Mouse (Mus musculus): ENCODE measurements at regions not wholly inside any gene's neighbourhood (a gene's known extent, or its start where the extent isn't known, plus 50 kb on each side); places are given as distances from the start of the nearest gene placed in this dataset.
"Not testable (repeated sequence)": the region's sequence is repeated elsewhere in the genome, so short reads cannot be mapped to it uniquely, and the experiment has no call there.

GRCm38 (mm10) chr12:20802027-20802426 is 188.2 kb upstream of the Asap2 start:
- DNase-seq, result not testable (repeated sequence)

GRCm38 (mm10) chr12:20805466-20805865 is 184.8 kb upstream of the Asap2 start:
- DNase-seq, result not testable (repeated sequence)

GRCm38 (mm10) chr12:20806681-20807080 is 183.6 kb upstream of the Asap2 start:
- DNase-seq, result no peak

GRCm38 (mm10) chr12:20813836-20814235 is 176.4 kb upstream of the Asap2 start:
- not testable (repeated sequence) for DNase-seq

GRCm38 (mm10) chr12:20815121-20815520 is 175.1 kb upstream of the Asap2 start:
- not testable (repeated sequence) for DNase-seq

- DNase-seq, result peak; percentile 76
Measured at GRCm38 (mm10) chr12:20815599-20815998, 174.7 kb upstream of the Asap2 start.

- not testable (repeated sequence) for DNase-seq
Measured at GRCm38 (mm10) chr12:20843661-20844320, 146.5 kb upstream of the Asap2 start.

- not testable (repeated sequence) for DNase-seq
Measured at GRCm38 (mm10) chr12:20844873-20845272, 145.4 kb upstream of the Asap2 start.

- no peak for DNase-seq
Measured at GRCm38 (mm10) chr12:20845297-20845696, 145.0 kb upstream of the Asap2 start.

- not testable (repeated sequence) for DNase-seq
Measured at GRCm38 (mm10) chr12:20884104-20884503, 106.2 kb upstream of the Asap2 start.

GRCm38 (mm10) chr12:20920653-20921397 is 69.4 kb upstream of the Asap2 start:
- peak; percentile 73 for DNase-seq

- DNase-seq, result not testable (repeated sequence)
Measured at GRCm38 (mm10) chr12:20921398-20922023, 68.7 kb upstream of the Asap2 start.

GRCm38 (mm10) chr12:20928966-20929365 is 61.3 kb upstream of the Asap2 start:
- peak; percentile 9 for DNase-seq

Data from gastrocnemius, postnatal 25 days (tissue).